Mouse (Mus musculus) neural tube, embryonic 13.5 days (tissue): ENCODE data around the gene Zswim1. TPM values are rescaled to one million over a fixed set of nuclear protein-coding genes. Genes with fewer than 3 reads are reported as not detected.

ENCODE experiments used
- polyA plus RNA-seq: library from polyadenylated mRNA; unstranded; fragments of >200 nt; fragmentation: Nextera tagmentation; extraction: Ambion mirVana; gene quantifications from 2 replicates; pipeline ENCODE4 v1.2.1, GENCODE M21; 2015

Gene Zswim1
- polyA plus RNA-seq, 1 experiment from 2014 or later = 22.3 TPM

Other genes starting within 250 kb of the Zswim1 start
- gene Spint3, start 249.2 kb upstream of the Zswim1 start, polyA plus RNA-seq = not detected in 2 replicates
- not detected in 2 replicates for gene Wfdc6a, start 237.2 kb upstream of the Zswim1 start, polyA plus RNA-seq
- gene Eppin, start 229.1 kb upstream of the Zswim1 start, polyA plus RNA-seq = not detected in 2 replicates
- gene Wfdc6b, start 209.2 kb upstream of the Zswim1 start, polyA plus RNA-seq = not detected in 2 replicates
- gene Wfdc8, start 209.1 kb upstream of the Zswim1 start, polyA plus RNA-seq = not detected in 2 replicates
- gene Wfdc16, start 183.9 kb upstream of the Zswim1 start, polyA plus RNA-seq = not detected in 2 replicates
- gene Wfdc10, start 166.6 kb upstream of the Zswim1 start, polyA plus RNA-seq = not detected in 2 replicates
- not detected in 2 replicates for gene Wfdc9, start 166.1 kb upstream of the Zswim1 start, polyA plus RNA-seq
- not detected in 2 replicates for gene Wfdc11, start 148.6 kb upstream of the Zswim1 start, polyA plus RNA-seq
- not detected in 2 replicates for gene Wfdc13, start 137.6 kb upstream of the Zswim1 start, polyA plus RNA-seq
- not detected in 2 replicates for gene Spint4, start 124.2 kb upstream of the Zswim1 start, polyA plus RNA-seq
- not detected in 2 replicates for gene Spint5, start 107.4 kb upstream of the Zswim1 start, polyA plus RNA-seq
- gene Wfdc3, start 76.8 kb upstream of the Zswim1 start, polyA plus RNA-seq = 1.0 and 1.2 TPM in 2 replicates
- gene Dnttip1, start 76.7 kb upstream of the Zswim1 start, polyA plus RNA-seq = 67.1 and 71.4 TPM in 2 replicates
- gene Ube2c, start 52.8 kb upstream of the Zswim1 start, polyA plus RNA-seq = 80.8 and 108 TPM in 2 replicates
- 9.3 and 25.7 TPM in 2 replicates for gene Tnnc2, start 42.7 kb upstream of the Zswim1 start, polyA plus RNA-seq
- 17.1 and 22.9 TPM in 2 replicates for gene Snx21, start 36.9 kb upstream of the Zswim1 start, polyA plus RNA-seq
- 20.3 and 21.5 TPM in 2 replicates for gene Acot8, start 17.8 kb upstream of the Zswim1 start, polyA plus RNA-seq
- 14.2 and 16.7 TPM in 2 replicates for gene Zswim3, start 17.6 kb upstream of the Zswim1 start, polyA plus RNA-seq
- not detected in 2 replicates for gene Spata25, start 5.9 kb downstream of the Zswim1 start, polyA plus RNA-seq
- 97.5 and 109 TPM in 2 replicates for gene Ctsa, start 10.2 kb downstream of the Zswim1 start, polyA plus RNA-seq
- 4.9 and 5.4 TPM in 2 replicates for gene Neurl2, start 10.8 kb downstream of the Zswim1 start, polyA plus RNA-seq
- gene Pltp, start 35.0 kb downstream of the Zswim1 start, polyA plus RNA-seq = 126 and 132 TPM in 2 replicates
- 80.8 and 93.1 TPM in 2 replicates for gene Pcif1, start 56.6 kb downstream of the Zswim1 start, polyA plus RNA-seq
- 13.3 and 14.2 TPM in 2 replicates for gene Zfp335, start 89.1 kb downstream of the Zswim1 start, polyA plus RNA-seq
- 16.9 and 17.1 TPM in 2 replicates for gene Mmp9, start 118.1 kb downstream of the Zswim1 start, polyA plus RNA-seq
- gene Slc12a5, start 138.1 kb downstream of the Zswim1 start, polyA plus RNA-seq = 20.8 and 21.3 TPM in 2 replicates
- gene Ncoa5, start 212.2 kb downstream of the Zswim1 start, polyA plus RNA-seq = 97.3 and 111 TPM in 2 replicates
- 7.2 and 8.3 TPM in 2 replicates for gene Cd40, start 232.9 kb downstream of the Zswim1 start, polyA plus RNA-seq